Mouse (Mus musculus) layer of hippocampus, adult 11-12 months (tissue): ENCODE results near the gene Cmss1.

Experiments used
- DNase-seq: peaks from one replicate; pipeline ENCODE4 v3.0.0; 2022; ENCODE audit warnings: low spot score

Cmss1 gene

GRCm38 (mm10) chr16:57473415-57474085 lies 133.1 kb downstream of the Cmss1 start:
- DNase-seq = no peak

GRCm38 (mm10) chr16:57471071-57471470 lies 135.6 kb downstream of the Cmss1 start:
- DNase-seq = no peak

- no peak for DNase-seq
Measured at GRCm38 (mm10) chr16:57470286-57470830, 136.3 kb downstream of the Cmss1 start.

GRCm38 (mm10) chr16:57469869-57470268 lies 136.8 kb downstream of the Cmss1 start:
- DNase-seq = no peak

GRCm38 (mm10) chr16:57469301-57469700 lies 137.4 kb downstream of the Cmss1 start:
- DNase-seq = no peak

GRCm38 (mm10) chr16:57465386-57465913 lies 141.2 kb downstream of the Cmss1 start:
- no peak for DNase-seq

- no peak for DNase-seq
Measured at GRCm38 (mm10) chr16:57456003-57456402, 150.7 kb downstream of the Cmss1 start.

- DNase-seq = no peak
Measured at GRCm38 (mm10) chr16:57455573-57455972, 151.1 kb downstream of the Cmss1 start.

- DNase-seq = no peak
Measured at GRCm38 (mm10) chr16:57454106-57454763, 152.4 kb downstream of the Cmss1 start.

GRCm38 (mm10) chr16:57453009-57453408 lies 153.7 kb downstream of the Cmss1 start:
- DNase-seq = no peak

- no peak for DNase-seq
Measured at GRCm38 (mm10) chr16:57445096-57446094, 161.3 kb downstream of the Cmss1 start.

- DNase-seq = no peak
Measured at GRCm38 (mm10) chr16:57440706-57441437, 165.8 kb downstream of the Cmss1 start.

- DNase-seq = no peak
Measured at GRCm38 (mm10) chr16:57439206-57439605, 167.5 kb downstream of the Cmss1 start.

- no peak for DNase-seq
Measured at GRCm38 (mm10) chr16:57438288-57438685, 168.4 kb downstream of the Cmss1 start.

- DNase-seq = no peak
Measured at GRCm38 (mm10) chr16:57437523-57438287, 169.0 kb downstream of the Cmss1 start.

GRCm38 (mm10) chr16:57434640-57435039 lies 172.0 kb downstream of the Cmss1 start:
- no peak for DNase-seq

GRCm38 (mm10) chr16:57433671-57434070 lies 173.0 kb downstream of the Cmss1 start:
- DNase-seq = no peak

GRCm38 (mm10) chr16:57433173-57433572 lies 173.5 kb downstream of the Cmss1 start:
- DNase-seq = no peak

- no peak for DNase-seq
Measured at GRCm38 (mm10) chr16:57431294-57431693, 175.4 kb downstream of the Cmss1 start.

GRCm38 (mm10) chr16:57428977-57429376 lies 177.7 kb downstream of the Cmss1 start:
- DNase-seq = no peak
